Mouse (Mus musculus) B cell, adult 2 months (primary cell): ENCODE results near the gene Pef1.

Experiments
- DNase-seq, 2 experiments: peaks; one replicate each; pipeline ENCODE4 v3.0.0; 2022

Gene Pef1

DNA sequence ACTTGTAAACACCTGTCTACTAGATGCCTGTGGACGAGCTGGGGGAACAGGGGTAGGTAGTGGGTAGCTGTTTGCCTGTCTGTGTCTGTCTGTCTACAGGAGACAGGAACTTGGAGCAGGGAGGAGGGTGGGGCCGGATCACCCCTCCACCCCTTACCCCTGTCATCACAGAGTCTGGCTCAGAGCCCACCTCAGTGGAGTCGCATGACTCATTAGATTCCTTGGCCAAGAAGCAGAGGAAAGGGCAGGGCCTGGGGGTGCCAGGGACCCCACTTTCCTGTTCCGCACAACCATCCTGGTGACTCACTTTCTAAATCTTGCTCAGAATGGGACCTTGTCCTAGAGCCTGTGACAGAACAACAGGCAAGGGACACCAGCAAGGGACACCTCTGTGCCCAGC, 74.7 kb downstream of the Pef1 start:
- DNase-seq, result no peak

DNA sequence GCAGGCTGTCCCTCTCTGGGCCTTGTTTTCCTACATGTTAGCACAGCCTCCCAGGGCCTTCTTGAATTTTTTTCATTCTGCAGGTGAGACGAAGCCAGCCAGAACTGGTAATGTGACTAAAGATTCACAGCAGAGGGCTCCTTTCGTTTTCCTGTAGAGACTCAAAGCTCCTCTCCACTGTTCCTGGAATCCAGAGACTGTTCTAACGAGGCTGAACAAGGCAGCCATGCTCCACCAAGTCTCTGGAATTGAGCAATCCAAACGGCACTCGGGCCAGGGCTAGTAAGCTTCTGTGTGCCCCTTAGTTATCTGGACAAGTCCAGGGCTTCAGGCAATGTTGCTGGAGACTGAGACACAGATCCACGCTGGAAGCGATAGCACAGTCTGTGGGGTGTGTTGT, 75.2 kb downstream of the Pef1 start:
- DNase-seq, result no peak
